Mouse (Mus musculus) liver, postnatal 0 days (tissue): Measurements from ENCODE around the gene Wipf2. TPM values are rescaled to one million over a fixed set of nuclear protein-coding genes. Genes with fewer than 3 reads are reported as not detected.
"Not testable (repeated sequence)": the region's sequence is repeated elsewhere in the genome, so short reads cannot be mapped to it uniquely, and the experiment has no call there.

Source experiments
- ATAC-seq: fragments of 200-750 bp; cut with Nextera tagmentation; 2 replicates; pipeline ENCODE4 v1.8.0; 2017; ENCODE audit warnings: mild to moderate bottlenecking, moderate library complexity
- DNase-seq: peaks from one replicate; pipeline ENCODE4 v3.0.0-alpha.2; 2016
- H3K27ac ChIP-seq: fragments of 300-500 bp; sonication (generic); 2 replicates; pipeline ENCODE4 v1.5.1; 2014; ENCODE audit warnings: antibody characterized with exemption, moderate library complexity, mild to moderate bottlenecking, low read depth
- H3K27me3 ChIP-seq: fragments of 300-500 bp; sonication (generic); 2 replicates; pipeline ENCODE4 v1.6.1; 2014; ENCODE audit warnings: low read length, control low read depth, mixed read lengths; ENCODE audit not compliant: insufficient read depth
- H3K36me3 ChIP-seq: fragments of 300-500 bp; sonication (generic); replicated peaks from 2 replicates; pipeline ENCODE4 v1.6.1; 2014; ENCODE audit warnings: mild to moderate bottlenecking, control low read depth, low read length, moderate library complexity, mixed read lengths; ENCODE audit not compliant: insufficient read depth
- H3K4me1 ChIP-seq: fragments of 300-500 bp; sonication (generic); 2 replicates; pipeline ENCODE4 v1.6.1; 2014; ENCODE audit warnings: antibody characterized with exemption, mild to moderate bottlenecking, control low read depth; ENCODE audit not compliant: insufficient read depth
- H3K4me2 ChIP-seq: fragments of 300-500 bp; sonication (generic); 2 replicates; pipeline ENCODE4 v1.6.1; 2014; ENCODE audit warnings: low read depth, mild to moderate bottlenecking, low read length, moderate library complexity, mixed read lengths
- H3K4me3 ChIP-seq: fragments of 300-500 bp; sonication (generic); 2 replicates; pipeline ENCODE4 v1.5.1; 2014; ENCODE audit warnings: low read depth, low read length
- H3K9ac ChIP-seq: fragments of 300-500 bp; sonication (generic); replicated peaks from 2 replicates; pipeline ENCODE4 v1.6.1; 2014; ENCODE audit warnings: mild to moderate bottlenecking, moderate library complexity
- H3K9me3 ChIP-seq: fragments of 300-500 bp; sonication (generic); 2 replicates; pipeline ENCODE4 v1.6.1; 2016; ENCODE audit warnings: mild to moderate bottlenecking, control low read depth, low read length, mixed read lengths
- CTCF ChIP-seq: sonication (generic); IDR thresholded peaks from 2 replicates; pipeline ENCODE4 v1.5.1; 2016; ENCODE audit warnings: antibody characterized with exemption, low read depth
- EP300 ChIP-seq: IDR thresholded peaks from 2 replicates; pipeline ENCODE4 v1.6.1; 2016; ENCODE audit warnings: antibody characterized with exemption, low read depth, mild to moderate bottlenecking
- WGBS: fragments of 180-500 bp; shearing (Covaris S2); extraction: QIAGEN DNeasy Blood & Tissue Kit; methylation state at CpG from one replicate; pipeline ENCODE4 v1.1.7; 2014; ENCODE audit not compliant: insufficient replicate concordance; 5-methylcytosine and 5-hydroxymethylcytosine counted together
- polyA plus RNA-seq: library from polyadenylated mRNA; unstranded; fragments of >200 nt; fragmentation: Nextera tagmentation; extraction: Ambion mirVana; gene quantifications from 2 replicates; pipeline ENCODE4 v1.2.1, GENCODE M21; 2015

Wipf2 gene
- polyA plus RNA-seq = 1.2 TPM in 2 replicates

DNA sequence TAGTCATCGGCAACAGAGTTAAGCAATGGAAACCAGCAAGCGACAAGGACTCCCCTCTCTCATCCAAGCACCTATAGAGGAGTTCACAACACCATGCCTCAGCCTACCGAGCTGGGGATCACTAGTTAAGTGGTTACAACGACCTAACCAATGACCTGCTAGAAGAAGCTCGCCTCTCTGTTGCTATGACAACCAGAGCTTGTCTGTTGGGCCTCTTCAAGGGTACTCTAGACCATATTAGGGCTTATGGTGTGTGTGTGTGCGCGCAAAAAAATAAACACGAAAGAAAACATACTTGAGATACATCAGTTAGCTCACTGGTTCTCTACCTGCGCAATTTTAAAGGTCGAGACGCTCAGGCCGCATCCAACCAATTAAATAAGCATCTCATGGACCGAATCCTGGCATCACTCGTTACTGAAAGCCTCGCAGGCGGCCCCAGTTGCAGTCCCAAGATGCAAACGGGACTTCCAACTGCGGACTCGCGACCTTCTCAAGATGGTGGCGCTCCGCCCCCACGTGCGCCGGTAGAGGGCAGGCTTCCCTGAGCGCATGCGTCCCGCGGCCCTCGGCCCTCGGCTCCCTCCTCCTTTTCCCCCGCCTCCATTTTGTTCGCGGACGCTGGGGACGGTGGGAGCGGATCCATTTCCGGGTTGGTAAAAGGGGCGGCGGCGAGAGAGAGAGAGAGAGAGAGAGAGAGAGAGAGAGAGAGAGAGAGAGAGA is at the start of gene Wipf2:
Wipf2 (plus strand) TSS at position 611 of the 723 bp plus-strand sequence.
- WGBS = 8% methylated on average over 34 of the region's 41 CpGs
- Histone ChIP-seq H3K4me1 (peaks cover 8% of the 10 kb centered on the region), H3K9ac (peak within 1 kb of the TSS; percentile 91), H3K36me3 (peaks cover 18% of the 10 kb centered on the region), H3K27ac (peak within 1 kb of the TSS; percentile 94), H3K4me2 (peak within 1 kb of the TSS; percentile 90), H3K4me3 (peak within 1 kb of the TSS; percentile 94), H3K27me3 (no peaks in the 10 kb centered on the region), H3K9me3 (no peaks in the 10 kb centered on the region)
- DNase-seq (peak; percentile 96), ATAC-seq (peak; percentile 93)
- TF ChIP-seq EP300 = no peak
- TF ChIP-seq CTCF = peak; percentile 93

DNA sequence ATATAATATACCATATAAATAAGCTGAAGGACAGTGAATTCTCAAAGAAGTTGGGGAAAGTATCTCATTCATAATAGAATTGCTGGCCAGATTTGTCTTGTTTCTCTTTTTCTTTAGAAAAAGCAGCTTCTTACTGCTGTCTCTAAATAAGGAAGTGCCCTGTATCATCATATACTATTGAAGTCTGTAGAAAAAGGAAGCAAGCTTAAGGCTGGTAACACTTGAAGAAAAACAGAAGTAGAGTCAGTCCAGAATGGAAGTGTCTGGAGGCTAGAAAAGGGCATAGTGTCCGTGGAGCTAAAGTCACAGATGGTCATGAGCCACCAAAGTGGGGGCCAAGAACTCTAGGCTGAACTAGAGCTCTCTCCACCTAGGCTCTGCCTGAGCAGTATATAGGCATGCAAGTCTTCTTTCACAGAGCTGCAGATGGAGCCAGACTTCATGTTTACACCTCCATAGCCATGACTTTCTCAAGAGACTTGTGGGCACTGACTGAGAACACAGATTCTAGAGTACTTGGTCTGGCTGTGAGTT is 46.7 kb upstream of the Wipf2 start:
- Histone ChIP-seq H3K27me3 (no peaks in the 10 kb centered on the region), H3K4me1 (no peaks in the 10 kb centered on the region), H3K9ac (no peak overlapping the region), H3K4me3 (no peak overlapping the region), H3K36me3 (peaks cover 82% of the 10 kb centered on the region), H3K9me3 (no peaks in the 10 kb centered on the region), H3K27ac (peak overlapping the region; percentile 57), H3K4me2 (no peak overlapping the region)
- no peak for TF ChIP-seq CTCF
- no peak for TF ChIP-seq EP300
- DNase-seq (no peak), ATAC-seq (no peak)
- WGBS = 48% methylated on average over 1 of the region's 1 CpGs

DNA sequence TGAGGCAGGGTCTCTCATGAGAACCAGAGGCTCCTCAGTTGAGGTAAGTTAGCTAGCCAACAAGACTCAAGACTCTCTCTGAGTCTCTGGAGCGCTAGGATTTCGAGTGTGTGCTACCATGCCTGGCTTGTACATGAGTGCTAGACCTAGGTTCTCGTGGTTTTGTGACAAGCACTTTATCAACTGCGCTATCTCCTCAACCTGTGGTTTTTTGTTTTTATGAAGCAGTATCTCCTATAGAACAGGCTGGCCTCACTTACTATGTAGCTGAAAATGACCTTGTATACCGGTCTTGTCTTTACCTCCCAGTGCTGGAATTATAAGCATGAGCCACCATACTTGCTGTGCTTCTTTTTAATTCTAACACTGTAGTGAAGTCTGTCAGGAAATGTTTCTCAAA is 42.5 kb upstream of the Wipf2 start:
- Histone ChIP-seq H3K27ac (no peak overlapping the region), H3K36me3 (peaks cover 79% of the 10 kb centered on the region), H3K9me3 (no peaks in the 10 kb centered on the region), H3K4me1 (no peaks in the 10 kb centered on the region), H3K9ac (no peak overlapping the region), H3K27me3 (no peaks in the 10 kb centered on the region), H3K4me3 (no peak overlapping the region), H3K4me2 (no peak overlapping the region)
- TF ChIP-seq CTCF (no peak), EP300 (no peak)
- 54% methylated on average over 5 of the region's 5 CpGs for whole genome bisulfite sequencing
- DNase-seq (no peak), ATAC-seq (no peak)

DNA sequence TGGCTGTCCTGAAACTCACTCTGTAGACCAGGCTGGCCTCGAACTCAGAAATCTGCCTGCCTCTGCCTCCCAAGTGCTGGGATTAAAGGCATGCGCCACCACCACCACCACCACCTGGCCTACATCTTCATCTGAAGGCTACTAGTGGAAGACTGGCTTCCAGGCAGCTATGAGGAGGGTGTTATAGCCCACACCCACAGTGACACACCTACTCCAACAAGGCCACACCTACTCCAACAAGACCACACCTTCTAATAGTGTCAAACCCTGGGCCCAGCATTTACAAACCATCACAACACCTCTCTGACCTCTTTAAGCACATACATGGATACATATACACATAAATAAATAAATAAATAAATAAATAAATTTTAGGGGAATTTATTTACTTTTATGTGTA is 37.4 kb upstream of the Wipf2 start:
- not testable (repeated sequence) for H3K27ac ChIP-seq, H3K4me2 ChIP-seq, H3K4me1 ChIP-seq, H3K9ac ChIP-seq, DNase-seq, H3K27me3 ChIP-seq, ATAC-seq, H3K4me3 ChIP-seq, H3K9me3 ChIP-seq
- peaks cover 69% of the 10 kb centered on the region for H3K36me3 ChIP-seq
- WGBS = 84% methylated on average over 2 of the region's 2 CpGs

DNA sequence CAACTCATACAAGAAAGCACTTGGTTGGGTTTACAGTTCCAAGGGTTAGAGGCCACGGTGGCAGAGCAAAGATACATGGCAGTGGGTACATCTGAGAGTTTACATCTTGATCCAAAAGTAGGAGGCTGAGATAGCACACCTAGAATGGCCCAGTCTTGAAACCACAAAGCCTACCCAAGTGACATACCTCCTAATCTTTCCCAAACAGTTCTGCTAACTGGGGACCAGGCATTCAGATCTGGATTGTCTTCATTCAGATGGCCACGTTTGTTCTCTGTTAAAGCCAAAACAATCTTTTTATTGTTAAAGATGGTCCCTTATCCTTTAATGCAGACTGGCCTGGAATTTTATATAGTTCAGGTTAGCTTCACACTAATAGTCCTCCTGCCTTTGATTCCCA is 35.6 kb upstream of the Wipf2 start:
- no peak overlapping the region for H3K4me2 ChIP-seq
- H3K4me3 ChIP-seq = no peak overlapping the region
- 52% methylated on average over 2 of the region's 2 CpGs for WGBS
- ATAC-seq (peak; percentile 43), DNase-seq (no peak)
- H3K27ac ChIP-seq = no peak overlapping the region
- no peak overlapping the region for H3K9ac ChIP-seq
- H3K9me3 ChIP-seq = no peaks in the 10 kb centered on the region
- no peaks in the 10 kb centered on the region for H3K4me1 ChIP-seq
- no peaks in the 10 kb centered on the region for H3K27me3 ChIP-seq
- H3K36me3 ChIP-seq = peaks cover 68% of the 10 kb centered on the region
- TF ChIP-seq CTCF (no peak), EP300 (no peak)

DNA sequence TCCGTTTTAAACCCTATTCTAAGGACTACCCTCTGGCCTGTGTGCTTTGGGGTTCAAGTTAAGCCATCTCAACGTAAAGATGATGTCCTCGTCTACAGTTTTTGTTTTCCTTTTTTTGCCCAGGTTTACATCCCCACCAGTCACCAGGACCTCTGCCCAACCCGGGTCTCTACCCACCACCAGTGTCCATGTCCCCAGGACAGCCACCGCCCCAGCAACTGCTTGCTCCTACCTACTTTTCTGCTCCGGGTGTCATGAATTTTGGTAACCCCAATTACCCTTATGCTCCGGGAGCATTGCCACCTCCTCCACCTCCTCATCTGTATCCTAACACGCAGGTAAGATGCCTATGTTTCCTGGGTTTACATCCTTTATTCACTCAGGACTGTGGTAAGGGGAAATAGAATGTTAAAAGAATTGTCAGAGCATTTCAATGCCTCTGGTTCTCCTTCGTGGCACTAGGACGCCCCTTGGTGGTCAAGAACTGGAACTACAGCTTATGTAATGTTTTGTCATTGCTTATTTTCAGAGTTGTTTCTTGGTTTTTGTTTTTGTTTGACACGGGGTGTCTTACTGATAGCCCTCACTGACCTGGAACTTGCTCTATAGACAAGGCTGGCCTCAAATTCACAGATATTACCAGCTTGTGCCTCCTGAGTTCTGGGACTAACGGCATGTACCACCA is 34.2 kb upstream of the Wipf2 start:
- Histone ChIP-seq H3K4me2 (no peak overlapping the region), H3K4me1 (no peaks in the 10 kb centered on the region), H3K9ac (no peak overlapping the region), H3K27me3 (no peaks in the 10 kb centered on the region), H3K36me3 (peaks cover 72% of the 10 kb centered on the region), H3K27ac (no peak overlapping the region), H3K4me3 (no peak overlapping the region), H3K9me3 (no peaks in the 10 kb centered on the region)
- TF ChIP-seq CTCF (peak; percentile 87), EP300 (no peak)
- peak; percentile 38 for DNase-seq
- ATAC-seq = peak; percentile 24
- WGBS = 66% methylated on average over 12 of the region's 12 CpGs
